Comparison of ENCODE assay signal across 10 mouse cellular contexts in genomic region chr10:76067674-76068613, GRCm38 (mm10). TPM values are rescaled to one million over a fixed set of nuclear protein-coding genes. Genes with fewer than 3 reads are reported as not detected.
DNase-seq lines count a peak whose midpoint lies in the region; ATAC-seq lines count a peak whose summit lies in the region.
"Had no signal": no experiment of that assay in that cellular context is flagged by ENCODE, and none has a peak within 500 bp of the region (broad histone marks: within the 10 kb centered on the region; RNA-seq: fewer than 3 reads in every experiment).

No protein-coding gene starts in this region.

- peak overlapping the region; percentile 22; the same call in 1 of the 2 replicates for H3K27ac ChIP-seq in liver, embryonic 12.5 days
- no peak overlapping the region for H3K27ac ChIP-seq in heart, embryonic 11.5 days (ENCODE audit: low read depth, low read length)

- no peaks in the 10 kb centered on the region for H3K27me3 ChIP-seq in liver, embryonic 12.5 days (replicated peaks)
- no peaks in the 10 kb centered on the region for H3K27me3 ChIP-seq in heart, embryonic 11.5 days (ENCODE audit: control insufficient read depth, insufficient read depth, low read length)

- H3K9me3 ChIP-seq in liver, embryonic 12.5 days (replicated peaks) = no peaks in the 10 kb centered on the region
- no peaks in the 10 kb centered on the region for H3K9me3 ChIP-seq in heart, embryonic 11.5 days (replicated peaks; ENCODE audit: control insufficient read depth, low read length)

- no peak overlapping the region for H3K9ac ChIP-seq in liver, embryonic 12.5 days
- H3K9ac ChIP-seq in heart, embryonic 11.5 days (ENCODE audit: low read depth, low read length) = no peak overlapping the region

- H3K36me3 ChIP-seq in liver, embryonic 12.5 days = no peaks in the 10 kb centered on the region
- no peaks in the 10 kb centered on the region for H3K36me3 ChIP-seq in heart, embryonic 11.5 days (ENCODE audit: control insufficient read depth, insufficient read depth, low read length)

- WGBS in liver, embryonic 12.5 days (ENCODE audit: insufficient replicate concordance) = 35% methylated on average over 12 of the region's 12 CpGs
- WGBS in heart, embryonic 11.5 days (ENCODE audit: insufficient replicate concordance) = 31% methylated on average over 12 of the region's 12 CpGs

- no peaks in the 10 kb centered on the region for H3K4me1 ChIP-seq in liver, embryonic 12.5 days
- H3K4me1 ChIP-seq in heart, embryonic 11.5 days (ENCODE audit: control insufficient read depth, insufficient read depth, low read length) = no peaks in the 10 kb centered on the region

- H3K4me2 ChIP-seq in liver, embryonic 12.5 days = no peak overlapping the region
- no peak overlapping the region for H3K4me2 ChIP-seq in heart, embryonic 11.5 days

- peak; percentile 86 for ATAC-seq in cerebellum, adult (ENCODE audit: insufficient number of reproducible peaks, low FRiP score, low TSS enrichment)
- 0 out of 2 replicates have a peak, but pooled peaks have one; percentile 30 for ATAC-seq in liver, embryonic 12.5 days
- no peak for ATAC-seq in heart, embryonic 11.5 days (replicated peaks; ENCODE audit: insufficient number of reproducible peaks, low FRiP score, low TSS enrichment)

- DNase-seq in cerebellum, postnatal 4 days (ENCODE audit: low spot score in 2 of 2) = no peak
- DNase-seq in Muller cell, postnatal 12 days (ENCODE audit: inconsistent ontology term) = peak; percentile 8
- peak; percentile 14 for DNase-seq in hindlimb bud, embryonic 11.5 days (ENCODE audit: extremely low spot score, low read depth, low spot score)
- no peak for DNase-seq in gastrocnemius, adult 18-20 months (ENCODE audit: low spot score)
- no peak for DNase-seq in gastrocnemius, postnatal 4 days (ENCODE audit: low spot score in 2 of 2)
- DNase-seq: adrenal gland, adult 2 months; layer of hippocampus, adult 9-11 months had no signal

- no peak overlapping the region for H3K4me3 ChIP-seq in liver, embryonic 12.5 days
- no peak overlapping the region for H3K4me3 ChIP-seq in heart, embryonic 11.5 days (ENCODE audit: low read depth, low read length)

RNA-seq across cellular contexts. Expression of gene Zfp280b, which starts 35.5 kb away (rescaled TPM):
- 17.5 and 21.0 TPM in 2 replicates for polyA plus RNA-seq in liver, embryonic 12.5 days (2016; fragmentation: Nextera tagmentation; extraction: Ambion mirVana)
- total RNA-seq in gastrocnemius, adult 18-20 months (2021) = 1 to 10 TPM; 8.0 to 10.0 TPM
- 10 to 100 TPM; 14.6 to 14.7 TPM for total RNA-seq in gastrocnemius, postnatal 4 days (2021)
- polyA plus RNA-seq in heart, embryonic 11.5 days (2014; fragmentation: Nextera tagmentation; extraction: Ambion mirVana) = 22.0 and 23.6 TPM in 2 replicates

RNA-seq across cellular contexts. Expression of gene Slc5a4b, which starts 42.8 kb away (rescaled TPM):
- polyA plus RNA-seq in liver, embryonic 12.5 days (2016; fragmentation: Nextera tagmentation; extraction: Ambion mirVana) = 0.16 and 0.17 TPM in 2 replicates
- total RNA-seq in gastrocnemius, adult 18-20 months (2021) = not detected
- total RNA-seq in gastrocnemius, postnatal 4 days (2021) = not detected
- not detected in 2 replicates for polyA plus RNA-seq in heart, embryonic 11.5 days (2014; fragmentation: Nextera tagmentation; extraction: Ambion mirVana)
- total RNA-seq: adrenal gland, adult 2 months had no signal
- polyA plus RNA-seq: adrenal gland, adult 2 months had no signal

Comparison
In these comparisons a context has a peak if more than half of its experiments do, and no peak if none do; other contexts are left out.
1. DNase-seq: peak in Muller cell, postnatal 12 days (single experiment) and hindlimb bud, embryonic 11.5 days (single experiment); none in cerebellum, postnatal 4 days (0 of 2), gastrocnemius, adult 18-20 months (single experiment) and gastrocnemius, postnatal 4 days (0 of 2).